Mouse (Mus musculus) ovary, postnatal 10 days (tissue): ENCODE measurements around the gene Cfap100.
A peak's percentile ranks its signal among the peaks of the same experiment; 100 is the strongest.

Experiments
- DNase-seq: peaks from one replicate; pipeline ENCODE4 v3.0.0; 2022; ENCODE audit warnings: low spot score

Cfap100 gene

GRCm38 (mm10) chr6:90457421-90457820, 28.8 kb upstream of the Cfap100 start:
- DNase-seq, result no peak

DNA sequence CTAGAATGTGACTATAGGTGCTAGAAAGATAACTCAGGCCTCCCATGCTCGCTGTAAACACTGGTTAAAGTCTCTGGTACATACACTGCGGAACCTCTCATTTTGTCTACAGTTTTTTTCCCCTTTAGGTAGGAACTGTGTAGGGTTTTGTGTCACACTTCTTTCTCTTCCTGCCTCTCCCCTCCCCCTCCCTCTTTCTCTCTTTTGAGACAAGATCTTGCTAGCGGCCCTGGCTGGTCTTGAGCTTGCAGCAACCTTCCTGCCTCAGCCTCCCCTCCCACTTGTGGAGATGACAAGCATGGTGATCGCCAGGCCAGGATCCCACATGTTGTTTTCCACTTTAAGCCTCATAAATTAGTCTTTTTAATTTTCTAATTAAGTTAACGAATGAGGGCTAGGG, 25.2 kb upstream of the Cfap100 start:
- no peak for DNase-seq

DNA sequence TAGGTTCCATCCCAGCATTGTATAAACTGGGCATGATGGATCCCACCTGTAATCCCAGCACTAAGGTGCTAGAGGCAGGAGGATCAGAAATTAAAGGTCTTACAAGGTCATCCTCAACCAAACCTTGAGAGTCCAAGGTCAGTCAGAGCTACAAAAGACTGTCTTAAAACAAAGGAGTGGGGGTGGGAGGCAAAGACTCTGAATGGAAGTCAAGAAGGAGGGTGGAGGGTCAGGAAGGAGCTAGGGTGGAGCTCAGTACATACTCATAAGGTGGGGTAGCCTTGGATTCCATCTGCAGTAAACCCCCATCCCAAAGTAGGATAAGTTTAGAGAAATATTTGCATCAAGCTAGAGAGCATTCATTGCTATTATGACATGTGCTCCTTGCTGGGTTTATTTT, 24.0 kb upstream of the Cfap100 start:
- DNase-seq, result no peak

DNA sequence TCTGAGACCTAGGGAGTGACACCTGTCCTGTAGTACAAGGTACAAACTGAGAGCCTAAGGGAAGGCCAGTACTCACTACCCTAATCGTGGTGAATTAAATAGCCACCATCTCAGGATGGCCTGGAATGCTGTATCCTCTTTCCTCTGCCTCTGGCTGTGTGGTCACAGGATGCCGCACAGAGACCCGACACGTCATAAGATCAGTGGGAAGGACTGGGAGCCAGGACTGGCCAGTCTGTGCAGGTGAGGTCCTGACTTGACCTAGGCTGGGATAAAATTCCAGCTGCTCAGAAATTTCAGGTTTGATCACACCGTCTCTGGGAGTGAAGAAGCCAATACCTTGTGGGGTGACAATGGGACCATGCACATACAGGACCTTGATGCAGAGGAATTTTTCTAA, 22.9 kb upstream of the Cfap100 start:
- no peak for DNase-seq

DNA sequence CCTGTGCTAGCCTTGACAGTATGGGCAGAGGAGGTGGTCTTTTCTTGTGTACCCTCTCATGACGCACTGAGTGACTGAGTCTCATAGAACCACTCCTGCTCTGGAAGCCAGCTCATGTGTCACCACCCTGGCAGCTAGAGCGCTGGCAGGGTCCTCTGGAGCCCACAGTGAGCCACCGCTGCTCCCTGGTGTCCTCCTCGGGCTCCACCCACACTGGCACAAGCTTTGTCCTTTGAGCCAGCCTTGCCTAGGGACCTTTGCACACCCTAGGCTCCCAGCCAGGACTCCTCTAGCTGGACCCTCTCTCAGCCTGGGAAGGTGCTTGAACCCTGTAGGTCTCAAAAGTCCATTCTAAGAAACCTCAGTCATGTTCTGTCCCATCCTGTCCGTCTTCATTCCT, 22.1 kb upstream of the Cfap100 start:
- DNase-seq, result no peak

GRCm38 (mm10) chr6:90450179-90450578, 21.6 kb upstream of the Cfap100 start:
- DNase-seq, result peak; percentile 63

GRCm38 (mm10) chr6:90446883-90447282, 18.3 kb upstream of the Cfap100 start:
- DNase-seq, result no peak

DNA sequence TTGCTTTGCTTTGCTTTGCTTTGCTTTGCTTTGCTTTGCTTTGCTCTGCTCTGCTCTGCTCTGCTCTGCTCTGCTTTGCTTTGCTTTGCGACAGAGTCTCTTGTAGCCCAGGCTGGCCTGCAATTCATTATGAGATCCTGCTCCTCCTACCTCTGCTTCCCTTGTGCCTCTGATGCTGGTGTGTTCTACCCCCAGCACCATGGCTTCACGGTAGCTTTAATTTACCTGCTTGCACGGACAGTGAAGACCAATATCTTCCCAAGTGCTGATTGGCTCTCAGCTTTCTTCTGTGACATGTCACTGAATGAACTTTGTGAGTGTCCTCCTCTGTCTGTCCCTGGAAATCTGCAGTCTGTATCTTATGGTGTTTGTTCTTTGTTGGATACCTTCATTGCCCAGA, 8.4 kb upstream of the Cfap100 start:
- no peak for DNase-seq

DNA sequence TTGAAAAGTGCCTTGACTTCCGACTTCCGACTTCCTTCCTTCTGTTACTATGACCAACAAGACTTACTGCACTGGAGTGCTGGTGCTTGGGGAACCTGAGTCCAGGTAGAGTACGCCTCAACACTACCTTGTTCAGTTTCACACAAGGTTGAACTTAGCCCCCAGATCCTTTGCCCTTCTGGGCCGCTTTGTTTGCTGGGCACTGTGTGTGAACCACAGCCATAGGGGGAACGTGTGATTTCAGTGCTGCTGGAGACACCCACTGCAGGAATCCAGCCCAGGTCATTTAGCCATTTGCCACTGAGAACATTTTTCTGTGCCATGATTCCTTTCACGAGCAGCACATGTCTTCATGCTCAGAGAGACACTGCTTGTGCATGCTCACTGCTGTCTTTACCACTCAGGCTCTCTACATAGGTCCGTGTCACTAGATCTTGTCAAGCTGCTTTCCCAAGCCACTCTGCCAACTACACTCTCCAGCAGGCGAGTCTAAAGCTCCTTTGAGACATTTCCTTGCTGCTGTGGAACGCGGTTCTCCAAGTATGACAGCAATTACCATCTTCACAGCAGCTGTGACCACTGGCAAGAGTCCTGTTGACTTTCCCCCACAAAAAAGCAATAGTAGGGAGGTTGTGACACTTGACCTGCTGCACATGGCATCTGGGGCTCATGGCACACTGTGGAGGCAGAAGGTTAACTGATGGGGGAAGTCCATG, 7.8 kb upstream of the Cfap100 start:
- DNase-seq, result no peak

GRCm38 (mm10) chr6:90435195-90435618, 6.6 kb upstream of the Cfap100 start:
- DNase-seq, result peak; percentile 59

- no peak for DNase-seq
Observed at GRCm38 (mm10) chr6:90434687-90435086, 6.1 kb upstream of the Cfap100 start.

DNA sequence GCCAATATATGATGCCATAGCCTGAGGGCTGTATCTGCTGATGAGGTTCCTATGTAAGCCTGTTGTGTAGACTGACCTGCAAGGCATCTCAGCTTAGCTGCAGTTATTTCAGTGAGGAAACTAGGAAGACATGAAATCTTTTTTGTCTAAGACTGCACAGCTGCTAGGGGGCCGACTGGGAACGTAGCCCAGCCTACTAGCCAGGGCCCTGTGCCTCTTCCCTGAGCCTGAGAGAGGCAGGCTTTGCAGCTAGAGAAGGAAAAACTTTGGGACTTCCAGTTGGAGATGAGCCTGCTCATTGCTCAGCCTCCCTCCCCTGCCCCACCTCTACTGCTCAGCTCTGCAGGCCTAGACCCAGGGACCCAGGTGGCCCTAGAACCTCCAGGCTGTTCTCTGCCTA, 2.9 kb upstream of the Cfap100 start:
- DNase-seq, result no peak

GRCm38 (mm10) chr6:90429911-90430310, 1.3 kb upstream of the Cfap100 start:
- no peak for DNase-seq

DNA sequence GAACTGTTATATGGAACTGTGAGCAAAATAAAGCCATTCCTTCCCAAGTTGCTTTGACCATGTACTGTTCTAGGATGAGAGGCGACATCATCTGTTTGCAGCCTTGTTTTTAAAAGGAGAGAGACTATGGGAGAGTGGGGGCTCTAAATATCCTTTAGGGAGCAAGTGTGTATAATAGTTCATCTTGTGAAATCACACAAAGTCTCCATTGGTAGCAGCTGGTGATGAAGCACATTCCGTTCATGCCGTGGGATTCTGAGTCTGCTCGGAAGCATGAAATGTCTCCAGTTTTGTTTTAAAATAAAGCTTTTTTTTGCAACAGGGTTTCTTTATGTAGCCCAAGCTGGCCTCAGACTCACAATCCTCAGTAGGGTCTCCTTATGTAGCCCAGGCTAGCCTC, 2.6 kb downstream of the Cfap100 start:
- no peak for DNase-seq

DNA sequence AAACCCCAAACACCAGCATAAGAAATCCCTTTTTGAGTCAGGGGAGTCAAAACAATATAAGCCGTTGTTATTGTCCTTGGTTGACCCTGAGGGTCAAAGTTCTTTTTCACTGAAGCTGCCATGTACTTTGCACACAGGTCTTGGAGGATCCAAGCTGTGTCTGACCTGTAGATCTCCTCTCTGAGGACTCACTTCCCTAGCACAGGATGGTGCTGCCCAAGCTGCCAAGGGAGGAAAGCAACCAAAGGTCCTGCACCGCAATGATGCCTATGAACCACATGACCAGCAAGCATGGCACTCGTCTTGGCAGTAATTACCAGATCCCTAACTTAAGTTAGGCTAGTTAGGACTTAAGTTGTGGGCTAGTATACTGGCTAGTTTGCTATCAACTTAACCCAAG, 3.2 kb downstream of the Cfap100 start:
- DNase-seq, result no peak

- peak; percentile 45 for DNase-seq
Observed at GRCm38 (mm10) chr6:90422565-90422964, 6.0 kb downstream of the Cfap100 start.

DNA sequence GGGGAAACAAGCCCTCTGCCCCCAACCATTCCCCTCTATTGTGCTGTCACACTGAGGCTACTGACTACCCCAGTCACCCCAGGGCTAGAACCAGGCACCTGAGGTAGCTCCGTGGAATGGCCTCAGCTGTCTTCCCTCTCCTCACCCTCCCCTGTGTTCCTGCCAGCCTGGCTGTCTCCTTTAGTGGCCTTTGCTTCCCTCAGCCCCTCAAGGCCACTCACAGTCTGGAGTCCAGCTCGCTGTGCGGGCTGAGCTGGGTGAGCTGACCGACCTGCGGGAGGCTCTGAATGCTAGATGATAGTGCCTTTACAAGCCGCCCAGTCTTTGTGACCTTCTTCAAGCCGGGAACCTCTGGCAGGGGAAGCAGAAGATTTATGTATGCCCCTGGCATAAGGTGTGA, 16.7 kb downstream of the Cfap100 start:
- DNase-seq, result no peak

- no peak for DNase-seq
Observed at GRCm38 (mm10) chr6:90410972-90411371, 17.6 kb downstream of the Cfap100 start.

DNA sequence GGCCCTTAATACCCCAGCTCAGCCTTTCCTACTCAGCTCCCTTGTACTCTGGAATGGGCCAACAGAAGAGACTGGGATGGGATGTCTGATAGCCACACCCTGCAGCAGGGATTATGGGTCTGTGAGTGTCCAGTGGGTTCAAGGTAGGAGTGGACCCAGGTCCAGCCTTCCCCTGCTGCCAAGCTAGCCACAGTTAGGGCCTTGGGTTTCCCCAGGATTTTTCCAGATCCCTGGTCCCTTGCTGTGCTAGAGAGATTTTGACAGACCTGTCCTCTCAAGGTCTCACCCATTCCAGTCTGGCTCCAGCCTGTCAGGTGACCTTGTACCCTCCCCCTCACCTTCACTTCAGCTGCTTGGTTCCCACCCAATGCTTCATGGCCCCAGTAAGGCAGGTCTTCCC, 20.0 kb downstream of the Cfap100 start:
- no peak for DNase-seq

GRCm38 (mm10) chr6:90397291-90397690, 31.3 kb downstream of the Cfap100 start:
- no peak for DNase-seq

GRCm38 (mm10) chr6:90395751-90396150, 32.8 kb downstream of the Cfap100 start:
- DNase-seq, result no peak

DNA sequence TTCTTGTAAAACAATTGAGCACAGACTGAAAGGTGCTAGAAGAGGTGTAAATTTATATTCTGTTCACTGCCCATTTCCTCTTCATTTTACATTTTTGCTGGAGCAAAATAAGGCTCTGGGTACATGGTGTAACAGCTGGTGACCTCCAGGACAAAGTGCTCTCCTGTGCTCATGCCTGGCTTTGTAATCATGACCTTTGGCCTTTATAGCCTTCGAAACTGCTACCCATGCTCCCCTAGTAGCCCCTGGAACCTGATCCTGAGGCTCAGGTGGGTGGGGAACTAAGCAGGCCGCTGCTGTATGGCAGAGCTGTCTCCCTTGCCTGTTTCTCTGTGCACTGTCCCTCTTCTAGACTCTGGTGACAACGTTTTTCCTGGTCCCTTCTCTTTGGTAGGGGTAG, 34.6 kb downstream of the Cfap100 start:
- no peak for DNase-seq

- no peak for DNase-seq
Observed at GRCm38 (mm10) chr6:90390629-90391028, 38.0 kb downstream of the Cfap100 start.

GRCm38 (mm10) chr6:90381465-90381864, 47.1 kb downstream of the Cfap100 start:
- DNase-seq, result no peak
